Mouse (Mus musculus) limb, embryonic 14.5 days (tissue): ENCODE measurements around the gene Mlf2. TPM values are rescaled to one million over a fixed set of nuclear protein-coding genes. Genes with fewer than 3 reads are reported as not detected.

ENCODE experiments used
- ATAC-seq: fragments of 200-750 bp; cut with Nextera tagmentation; 2 replicates; pipeline ENCODE4 v1.8.0; 2017; ENCODE audit warnings: low read depth, moderate number of reproducible peaks, moderate TSS enrichment; ENCODE audit not compliant: low FRiP score
- DNase-seq: peaks from one replicate; pipeline ENCODE4 v3.0.0-alpha.2; 2015; ENCODE audit warnings: low spot score
- H3K27ac ChIP-seq: fragments of 300-500 bp; sonication (generic); replicated peaks from 2 replicates; pipeline ENCODE4 v1.5.1; 2014; ENCODE audit warnings: low read depth, mild to moderate bottlenecking, low read length, moderate library complexity, mixed read lengths
- H3K27me3 ChIP-seq: fragments of 300-500 bp; sonication (generic); 2 replicates; pipeline ENCODE4 v1.6.1; 2014; ENCODE audit warnings: low read length, mixed read lengths; ENCODE audit not compliant: control insufficient read depth, insufficient read depth
- H3K36me3 ChIP-seq: fragments of 300-500 bp; sonication (generic); 2 replicates; pipeline ENCODE4 v1.6.1; 2014; ENCODE audit warnings: mild to moderate bottlenecking, low read length, moderate library complexity, mixed read lengths; ENCODE audit not compliant: control insufficient read depth, insufficient read depth
- H3K4me1 ChIP-seq: fragments of 300-500 bp; sonication (generic); 2 replicates; pipeline ENCODE4 v1.6.1; 2014; ENCODE audit warnings: antibody characterized with exemption, low read length, mixed read lengths; ENCODE audit not compliant: control insufficient read depth, insufficient read depth
- H3K4me2 ChIP-seq: fragments of 300-500 bp; sonication (generic); replicated peaks from 2 replicates; pipeline ENCODE4 v1.6.1; 2014; ENCODE audit warnings: low read depth, mild to moderate bottlenecking, low read length, moderate library complexity; ENCODE audit not compliant: severe bottlenecking
- H3K4me3 ChIP-seq: fragments of 300-500 bp; sonication (generic); replicated peaks from 2 replicates; pipeline ENCODE4 v1.5.1; 2014; ENCODE audit warnings: low read length
- H3K9ac ChIP-seq: fragments of 300-500 bp; sonication (generic); 2 replicates; pipeline ENCODE4 v1.6.1; 2014; ENCODE audit warnings: mild to moderate bottlenecking, low read depth, low read length, moderate library complexity; ENCODE audit not compliant: severe bottlenecking
- H3K9me3 ChIP-seq: fragments of 300-500 bp; sonication (generic); 2 replicates; pipeline ENCODE4 v1.6.1; 2016; ENCODE audit warnings: low read length; ENCODE audit not compliant: control insufficient read depth
- POLR2A ChIP-seq: fragments of 200-500 bp; IDR thresholded peaks from 2 replicates; pipeline ENCODE4 v1.8.0; 2012; ENCODE audit warnings: inconsistent platforms, mild to moderate bottlenecking, moderate library complexity, borderline replicate concordance; ENCODE audit not compliant: insufficient read depth, insufficient read length; ENCODE audit errors: extremely low read depth
- WGBS: fragments of 180-500 bp; shearing (Covaris S2); extraction: QIAGEN DNeasy Blood & Tissue Kit; methylation state at CpG from one replicate; pipeline ENCODE4 v1.1.7; 2014; 5-methylcytosine and 5-hydroxymethylcytosine counted together
- polyA plus RNA-seq, 2 experiments: library from polyadenylated mRNA; depleted of rRNA in 1 of 2; stranded (reverse) in 1 of 2; unstranded in 1 of 2; fragments of >200 nt; fragmentation: Nextera tagmentation in 1 of 2; extraction: Ambion mirVana in 1 of 2; gene quantifications; 2 replicates each; pipeline versions ENCODE4 v1.2.1 to v1.2.3; 2012 to 2014

The Mlf2 gene
- polyA plus RNA-seq, 2 experiments = 355 to 407 TPM

- Histone ChIP-seq H3K27ac (no peak overlapping the region), H3K27me3 (no peaks in the 10 kb centered on the region), H3K9me3 (no peaks in the 10 kb centered on the region), H3K9ac (no peak overlapping the region), H3K4me2 (no peak overlapping the region), H3K4me1 (no peaks in the 10 kb centered on the region), H3K36me3 (peaks cover 36% of the 10 kb centered on the region), H3K4me3 (no peak overlapping the region)
- no peak for ATAC-seq
- WGBS = 95% methylated on average over 2 of the region's 2 CpGs
- no peak for DNase-seq
- TF ChIP-seq POLR2A = no peak
These were observed 23.0 kb downstream of the Mlf2 start for GRCm38 (mm10) chr6:124953991-124954715.

GRCm38 (mm10) chr6:124955212-124955611 lies 24.0 kb downstream of the Mlf2 start:
- Histone ChIP-seq H3K9me3 (no peaks in the 10 kb centered on the region), H3K36me3 (peaks cover 46% of the 10 kb centered on the region), H3K27ac (no peak overlapping the region), H3K4me1 (no peaks in the 10 kb centered on the region), H3K4me3 (no peak overlapping the region), H3K9ac (no peak overlapping the region), H3K4me2 (no peak overlapping the region), H3K27me3 (no peaks in the 10 kb centered on the region)
- 89% methylated on average over 4 of the region's 4 CpGs for WGBS
- no peak for TF ChIP-seq POLR2A
- ATAC-seq = no peak
- DNase-seq = no peak

DNA sequence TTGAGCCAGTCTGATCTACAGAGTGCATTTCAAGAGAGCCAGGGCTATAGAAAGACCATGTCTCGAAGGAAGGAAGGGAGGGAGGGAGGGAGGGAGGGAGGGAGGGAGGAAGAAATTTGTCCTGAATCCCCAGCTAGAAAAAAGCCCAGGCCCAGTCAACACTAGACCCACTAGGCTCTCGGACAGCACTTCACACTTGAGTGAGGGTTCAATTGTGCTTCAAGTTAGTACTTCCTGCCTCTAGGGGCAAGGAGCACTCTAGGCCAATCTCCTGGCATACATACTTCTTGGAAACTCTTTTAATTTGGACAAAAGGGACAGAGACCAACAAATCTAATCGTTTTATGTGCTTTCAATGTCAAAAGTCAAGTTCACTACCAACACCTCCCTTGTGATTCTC lies 26.9 kb downstream of the Mlf2 start:
- no peak overlapping the region for H3K4me3 ChIP-seq
- H3K27me3 ChIP-seq = no peaks in the 10 kb centered on the region
- no peak for DNase-seq
- H3K36me3 ChIP-seq = peaks cover 69% of the 10 kb centered on the region
- no peak overlapping the region for H3K4me2 ChIP-seq
- 93% methylated on average over 3 of the region's 3 CpGs for WGBS
- no peaks in the 10 kb centered on the region for H3K4me1 ChIP-seq
- H3K9ac ChIP-seq = no peak overlapping the region
- no peak for TF ChIP-seq POLR2A
- no peaks in the 10 kb centered on the region for H3K9me3 ChIP-seq
- ATAC-seq = no peak
- H3K27ac ChIP-seq = no peak overlapping the region

DNA sequence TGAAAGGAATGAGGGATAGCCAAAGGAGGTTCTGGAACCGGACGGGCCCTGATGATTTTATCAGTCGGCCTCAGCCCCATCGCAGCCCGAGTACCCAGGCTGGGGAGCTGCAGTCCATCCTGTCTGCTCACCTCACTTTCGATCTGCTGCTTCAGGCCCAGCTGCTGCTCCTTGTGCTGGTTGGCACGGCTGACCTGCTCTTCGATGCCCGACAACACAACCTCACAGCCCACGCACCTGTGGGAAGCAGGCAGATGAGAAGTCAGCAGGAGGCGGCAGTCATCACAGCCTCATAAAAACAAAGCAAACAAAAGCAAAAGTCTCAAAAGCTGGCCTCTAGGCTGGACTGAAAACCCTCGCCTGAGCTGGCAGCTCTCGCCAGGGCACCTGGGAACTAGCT lies 28.8 kb downstream of the Mlf2 start:
- Histone ChIP-seq H3K4me3 (no peak overlapping the region), H3K9ac (no peak overlapping the region), H3K27me3 (no peaks in the 10 kb centered on the region), H3K4me2 (no peak overlapping the region), H3K36me3 (peaks cover 69% of the 10 kb centered on the region), H3K9me3 (no peaks in the 10 kb centered on the region), H3K4me1 (peaks cover 8% of the 10 kb centered on the region), H3K27ac (no peak overlapping the region)
- ATAC-seq = no peak
- whole genome bisulfite sequencing = 94% methylated on average over 13 of the region's 13 CpGs
- no peak for TF ChIP-seq POLR2A
- DNase-seq = no peak

- Histone ChIP-seq H3K9me3 (no peaks in the 10 kb centered on the region), H3K4me3 (no peak overlapping the region), H3K9ac (no peak overlapping the region), H3K27ac (no peak overlapping the region), H3K36me3 (peaks cover 63% of the 10 kb centered on the region), H3K4me2 (no peak overlapping the region), H3K4me1 (peaks cover 8% of the 10 kb centered on the region), H3K27me3 (no peaks in the 10 kb centered on the region)
- ATAC-seq (no peak), DNase-seq (no peak)
- TF ChIP-seq POLR2A = no peak
- 93% methylated on average over 12 of the region's 12 CpGs for WGBS
These were observed 29.8 kb downstream of the Mlf2 start for GRCm38 (mm10) chr6:124961021-124961420.
